Mouse (Mus musculus) frontal cortex, adult 2 months (tissue): ENCODE measurements at regions not wholly inside any gene's neighbourhood (a gene's known extent, or its start where the extent isn't known, plus 50 kb on each side); places are given as distances from the start of the nearest gene placed in this dataset.

Experiments
- DNase-seq, 2 experiments: peaks; one replicate each; pipeline ENCODE4 v3.0.0; 2022; ENCODE audit warnings: low spot score in 1 of 2; ENCODE audit errors: extremely low spot score in 1 of 2

GRCm38 (mm10) chr10:118699292-118699691, 170.7 kb downstream of the Dyrk2 start:
- peak in 1 of 2 experiments; percentile 53 for DNase-seq

- DNase-seq: no peak
Measured at GRCm38 (mm10) chr10:118700115-118700514, 169.9 kb downstream of the Dyrk2 start.

- DNase-seq: no peak
Measured at GRCm38 (mm10) chr10:118706020-118706419, 164.0 kb downstream of the Dyrk2 start.

DNA sequence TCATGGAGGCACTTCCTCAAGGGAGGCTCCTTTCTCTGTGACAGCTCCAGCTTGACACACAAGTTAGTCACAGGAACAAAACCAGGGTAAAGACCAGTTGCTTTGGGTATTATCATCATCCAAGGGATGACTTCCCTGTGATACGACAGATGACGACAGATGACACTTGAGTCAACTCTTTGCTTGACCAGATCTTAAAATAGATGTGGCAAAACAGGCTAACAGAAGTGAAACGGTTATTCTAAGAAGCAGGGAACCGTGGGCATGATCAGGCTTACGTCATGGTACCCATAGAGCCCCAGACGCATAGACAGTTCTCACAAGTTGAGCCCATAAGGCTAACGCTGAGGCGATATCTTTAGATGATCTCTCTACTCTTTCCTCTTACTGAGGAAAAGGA, 160.3 kb downstream of the Dyrk2 start:
- DNase-seq: no peak

DNA sequence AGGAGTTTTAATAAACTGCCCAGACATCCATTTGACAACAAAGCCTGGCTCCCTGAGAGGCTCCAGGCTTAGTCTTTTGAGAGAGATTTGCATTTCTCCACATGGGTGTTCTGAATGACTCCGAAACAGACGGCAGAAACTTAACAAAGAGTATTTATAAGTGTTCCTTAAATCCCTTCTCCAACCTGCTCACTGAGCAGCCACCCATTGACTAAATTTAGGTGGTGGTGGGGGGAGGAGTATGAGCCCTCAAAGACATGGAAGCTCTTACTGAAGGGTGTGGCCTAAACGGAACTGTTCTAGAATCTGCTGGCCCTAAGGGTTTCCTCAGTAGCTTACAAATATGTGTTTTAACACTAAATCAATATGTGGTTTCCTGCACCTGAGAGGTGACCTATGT, 158.5 kb downstream of the Dyrk2 start:
- peak in 1 of 2 experiments; percentile 24 for DNase-seq

- no peak for DNase-seq
Measured at GRCm38 (mm10) chr10:118711951-118712350, 158.1 kb downstream of the Dyrk2 start.

GRCm38 (mm10) chr10:118712951-118713350, 157.1 kb downstream of the Dyrk2 start:
- no peak for DNase-seq

GRCm38 (mm10) chr10:118714179-118714581, 155.8 kb downstream of the Dyrk2 start:
- peak in 1 of 2 experiments; percentile 20 for DNase-seq

DNA sequence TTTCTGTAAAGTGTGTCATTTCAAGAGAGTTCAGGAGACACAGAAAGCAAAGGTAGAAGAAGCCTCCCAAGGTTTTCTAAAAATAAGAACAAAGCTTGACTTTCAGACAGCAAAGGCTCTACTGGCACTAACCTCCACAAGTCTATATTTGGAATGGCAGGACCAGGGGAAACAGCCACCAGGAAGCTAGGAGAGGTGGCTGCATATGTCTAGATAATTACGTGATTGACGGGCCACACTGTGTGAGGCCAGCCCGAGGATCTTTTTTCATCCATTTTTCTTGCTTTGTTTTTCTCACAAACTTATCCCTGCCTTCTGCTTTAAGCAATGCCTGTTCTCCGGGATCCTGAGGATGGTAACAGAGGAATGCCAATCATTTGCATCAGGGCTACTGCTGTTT, 155.4 kb downstream of the Dyrk2 start:
- DNase-seq: no peak

DNA sequence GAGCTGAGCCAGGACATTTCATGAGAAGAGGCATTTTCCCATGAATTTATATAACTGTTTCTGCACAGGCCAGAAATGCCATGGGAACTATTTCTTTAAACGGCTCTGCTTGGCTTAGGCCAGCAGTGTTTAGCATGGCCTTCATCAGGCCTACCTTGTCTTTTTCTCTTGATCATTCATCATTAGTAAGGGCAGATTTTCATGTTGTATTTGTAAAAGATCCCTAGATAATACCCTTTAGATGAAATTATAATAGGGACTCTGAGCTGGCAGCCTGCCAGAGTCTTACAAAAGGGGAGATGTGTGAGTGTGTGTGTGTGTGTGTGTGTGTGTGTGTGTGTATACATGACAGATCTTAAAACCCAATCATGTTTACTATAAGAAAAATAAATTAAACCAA, 149.4 kb downstream of the Dyrk2 start:
- DNase-seq: no peak

DNA sequence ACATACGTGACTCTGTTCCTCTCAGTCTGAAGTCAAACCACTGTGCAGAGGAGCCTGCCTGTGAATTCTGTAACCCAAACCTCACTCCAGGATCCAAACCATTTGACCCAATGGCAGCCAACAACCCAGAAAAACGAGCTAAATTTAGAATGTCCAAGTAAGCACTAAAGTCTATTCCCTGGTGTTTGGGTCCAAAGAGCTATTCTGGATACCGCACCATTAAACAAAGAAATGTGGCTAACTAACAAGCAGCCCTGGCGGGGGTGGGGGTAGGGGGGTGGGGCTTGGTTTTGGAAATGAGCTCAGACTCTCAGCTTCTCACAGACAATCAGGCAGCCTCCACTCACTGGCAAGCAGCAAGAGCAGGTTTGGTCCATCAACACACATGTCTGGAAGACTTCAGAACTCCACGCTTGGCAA, 147.9 kb downstream of the Dyrk2 start:
- no peak for DNase-seq

GRCm38 (mm10) chr10:118722671-118723070, 147.3 kb downstream of the Dyrk2 start:
- no peak for DNase-seq

DNA sequence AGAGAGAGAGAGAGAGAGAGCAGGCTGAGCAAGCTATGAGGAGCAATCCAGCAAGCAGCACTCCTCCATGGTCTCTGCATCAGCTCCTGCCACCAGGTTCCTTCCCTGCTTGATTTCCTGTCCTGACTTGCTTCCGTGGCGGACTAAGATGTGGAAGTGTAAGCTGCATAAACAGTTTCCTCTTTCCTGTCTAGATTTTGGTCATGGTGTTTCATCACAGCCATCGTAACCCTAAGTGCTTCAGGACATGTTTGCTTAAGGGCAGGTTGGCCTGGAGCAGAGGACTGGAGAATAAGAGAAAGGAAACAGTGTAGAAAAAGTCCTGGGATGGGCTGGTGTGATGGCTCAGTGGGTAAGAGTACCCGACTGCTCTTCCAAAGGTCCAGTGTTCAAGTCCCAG, 133.9 kb downstream of the Dyrk2 start:
- DNase-seq: no peak

DNA sequence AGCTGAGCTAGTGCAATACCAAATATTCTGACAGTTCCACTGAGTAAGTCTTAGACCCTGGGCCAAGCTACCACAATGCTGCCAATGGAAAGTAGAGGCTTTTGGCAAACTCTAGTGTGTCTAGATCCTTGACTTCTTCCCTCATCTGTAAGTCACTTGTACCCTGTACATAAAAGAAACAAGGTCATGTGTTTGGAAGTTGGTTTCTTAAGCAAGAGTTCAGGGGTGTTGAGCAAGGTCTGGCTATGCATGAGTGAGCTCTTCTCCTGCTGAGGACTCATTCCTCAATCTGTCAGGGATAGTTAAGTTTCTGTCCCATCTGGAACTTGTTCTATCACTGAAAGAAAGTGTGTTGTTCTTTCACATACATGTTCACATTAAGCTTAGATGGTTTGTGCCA, 132.9 kb downstream of the Dyrk2 start:
- no peak for DNase-seq

DNA sequence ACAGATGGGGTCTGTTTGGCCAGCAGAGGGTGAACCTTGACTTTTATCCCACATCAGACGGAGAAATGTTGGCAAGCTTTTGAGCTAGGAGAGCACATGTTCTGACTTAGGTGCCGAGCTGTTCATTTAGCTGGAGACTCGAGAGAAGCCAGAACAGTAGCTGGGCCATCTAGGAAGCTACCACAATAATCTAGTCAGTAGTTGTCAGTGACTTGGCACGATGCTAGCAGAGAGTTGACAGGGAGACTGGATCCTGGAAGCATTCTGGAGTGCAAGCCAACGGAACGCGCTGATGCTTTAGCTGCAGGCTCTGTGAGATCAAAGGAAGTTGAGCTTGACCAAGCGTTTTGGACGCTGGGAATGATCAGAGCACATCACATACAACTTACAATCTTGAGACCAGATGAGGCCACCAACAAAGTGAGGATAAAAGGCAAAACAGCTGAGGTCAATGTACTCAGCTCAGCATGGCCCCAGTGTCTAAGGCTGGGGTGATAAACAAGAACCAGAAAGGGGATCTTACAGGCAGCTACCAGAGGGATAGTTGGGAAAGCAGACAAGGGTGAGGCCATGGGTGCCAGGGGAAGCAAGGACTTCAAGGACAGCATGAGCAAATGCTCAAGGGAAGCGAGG, 130.0 kb downstream of the Dyrk2 start:
- DNase-seq: no peak

DNA sequence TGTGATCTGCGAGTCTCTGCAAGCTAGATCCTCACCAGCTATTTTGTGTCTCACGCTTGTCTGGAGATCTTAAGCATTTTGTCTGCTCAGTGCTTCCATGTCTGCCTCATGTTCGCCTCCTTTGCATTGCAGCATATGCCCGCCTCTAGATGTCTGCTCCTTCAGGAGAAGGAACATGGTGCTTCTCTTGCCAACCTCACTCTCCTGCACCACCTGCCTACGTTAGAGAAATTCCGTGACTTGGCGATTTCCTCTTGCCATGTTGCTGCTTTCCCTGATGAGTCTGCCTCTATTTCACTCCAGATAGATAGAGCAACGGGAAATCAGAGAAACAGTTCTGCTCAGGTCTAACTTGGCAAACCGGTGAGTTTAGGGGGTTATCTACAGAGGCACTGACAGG, 126.2 kb downstream of the Dyrk2 start:
- DNase-seq: peak; percentile 55 to 69

DNA sequence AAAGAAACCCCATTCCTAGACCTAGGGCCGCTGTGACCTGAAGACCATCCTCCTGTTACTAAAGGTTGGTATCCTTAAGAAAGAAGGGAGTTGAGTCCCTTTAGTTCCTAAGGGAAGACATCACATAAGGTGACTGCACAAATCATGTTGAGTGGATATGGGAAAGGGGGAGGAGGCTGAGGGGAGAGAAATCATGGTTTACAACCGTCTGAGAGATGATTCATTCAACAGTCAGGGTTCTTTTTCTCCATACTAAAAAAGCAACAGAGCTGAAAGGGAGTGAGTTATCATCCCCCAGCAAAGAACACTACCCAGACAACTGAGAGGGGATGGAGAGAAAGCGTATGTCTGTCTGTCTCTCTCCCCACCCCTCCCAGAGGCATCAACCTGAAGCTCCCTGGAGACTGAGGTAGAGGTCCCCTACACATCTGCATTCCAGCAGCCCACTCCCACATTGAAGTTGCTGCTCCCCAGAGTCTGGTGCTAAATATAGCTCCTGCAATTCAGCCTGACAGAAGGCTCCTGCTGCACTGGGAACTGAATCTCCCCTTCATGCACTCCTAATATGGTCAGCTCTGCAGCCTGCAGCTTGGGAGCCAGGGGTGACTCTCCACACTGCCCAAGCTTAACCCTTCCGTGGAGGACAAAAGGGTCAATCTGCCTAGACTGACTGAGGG, 123.2 kb downstream of the Dyrk2 start:
- peak; percentile 29 to 56 for DNase-seq

GRCm38 (mm10) chr10:118749039-118749438, 121.0 kb downstream of the Dyrk2 start:
- no peak for DNase-seq

DNA sequence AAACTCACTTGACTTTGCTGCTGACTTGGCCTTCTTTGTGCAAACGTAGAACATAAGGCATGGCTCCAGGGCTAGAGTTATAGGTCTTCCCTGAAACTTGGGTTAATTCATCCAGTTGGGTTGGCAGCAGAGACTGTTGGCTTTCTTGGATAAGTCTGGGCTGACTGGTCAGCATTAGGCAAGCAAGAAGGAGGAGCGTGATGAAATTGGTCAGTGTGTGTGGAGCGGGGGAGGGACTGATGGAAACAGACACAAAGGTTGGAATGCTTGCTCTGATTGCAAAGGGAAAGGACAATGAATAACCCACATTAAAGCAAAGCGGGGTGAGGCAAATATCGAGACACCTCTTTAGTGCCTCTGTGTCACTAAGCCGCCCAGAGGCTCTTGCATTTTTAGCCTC, 120.3 kb downstream of the Dyrk2 start:
- DNase-seq: no peak

GRCm38 (mm10) chr10:118751110-118751509, 118.9 kb downstream of the Dyrk2 start:
- DNase-seq: no peak

DNA sequence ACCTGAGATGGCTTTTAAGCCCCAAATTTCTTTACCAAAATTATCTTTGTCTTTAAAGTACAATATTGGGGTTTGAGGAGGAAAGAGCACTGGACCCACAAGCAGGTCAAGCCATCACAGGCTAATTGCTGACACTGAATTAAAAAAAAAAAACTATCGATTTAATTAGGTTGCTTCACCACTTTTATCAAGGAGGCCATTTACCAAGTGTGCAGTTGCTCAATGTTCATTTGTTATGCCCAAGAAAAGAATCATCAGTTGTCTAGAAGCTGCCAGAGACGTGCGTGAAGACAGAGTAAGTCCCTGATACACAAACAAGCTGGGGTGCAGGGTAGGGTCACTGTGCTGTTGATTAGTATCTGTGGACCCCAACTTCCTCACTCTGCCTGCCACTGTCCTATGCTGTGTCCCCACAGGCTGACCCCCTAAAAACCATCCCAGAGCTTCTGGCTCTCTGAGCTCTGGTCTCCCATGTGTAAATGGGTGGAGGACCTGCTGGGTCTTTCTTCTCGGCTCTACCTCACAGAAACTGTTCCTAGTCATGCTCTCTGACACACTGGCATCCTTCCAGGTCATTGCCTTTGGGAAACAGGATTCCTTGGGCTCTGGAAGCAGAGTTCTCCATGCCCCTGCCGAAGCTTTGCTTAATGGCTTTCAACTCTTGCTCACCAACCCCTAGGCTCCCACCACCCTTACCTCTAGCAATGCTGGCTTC, 116.8 kb downstream of the Dyrk2 start:
- no peak for DNase-seq

DNA sequence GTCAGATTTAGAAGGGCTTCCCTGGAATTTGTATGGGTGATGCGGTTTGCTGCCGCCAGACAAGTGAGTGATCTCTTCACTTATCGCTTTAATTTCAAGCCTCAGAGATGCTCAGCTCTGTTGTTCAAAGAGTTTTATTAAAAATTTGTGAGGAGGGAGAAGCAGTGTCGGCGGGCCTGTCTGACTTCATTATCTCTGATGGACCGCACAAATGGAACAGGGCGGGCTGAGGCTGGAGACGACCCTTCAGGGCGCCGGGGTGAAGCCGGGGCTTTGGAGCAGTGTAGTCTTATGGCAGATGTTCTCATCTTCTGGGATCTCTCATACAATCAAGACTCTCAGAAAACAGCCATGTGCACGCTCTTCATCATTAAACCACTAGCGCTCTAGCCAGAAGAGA, 115.2 kb downstream of the Dyrk2 start:
- DNase-seq: no peak
